Comparison of ENCODE assay signal across 8 mouse cellular contexts in the genomic region with DNA sequence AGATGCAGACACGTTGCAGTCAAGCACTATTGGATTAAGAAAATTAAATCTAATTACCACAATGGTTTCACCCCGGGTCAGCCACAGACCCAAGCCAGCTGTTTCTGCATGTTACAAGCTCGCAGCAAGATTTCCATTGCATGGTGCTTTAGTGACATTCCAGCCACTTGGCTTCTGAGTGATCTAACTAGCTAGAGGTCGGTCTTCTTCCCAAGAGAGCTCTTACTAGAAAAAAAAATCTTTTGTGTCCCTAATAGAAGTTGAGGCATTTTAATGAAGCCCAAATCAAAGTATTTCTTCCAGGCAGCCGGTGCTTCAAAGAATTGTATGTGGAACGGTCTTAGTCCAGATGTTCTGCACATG. TPM values are rescaled to one million over a fixed set of nuclear protein-coding genes. Genes with fewer than 3 reads are reported as not detected.
DNase-seq lines count a peak whose midpoint lies in the region; ATAC-seq lines count a peak whose summit lies in the region.
"Had no signal": no experiment of that assay in that cellular context is flagged by ENCODE, and none has a peak within 500 bp of the region (broad histone marks: within the 10 kb centered on the region; RNA-seq: fewer than 3 reads in every experiment).

No protein-coding gene starts in this region.

- H3K36me3 ChIP-seq in embryonic facial prominence, embryonic 10.5 days (replicated peaks): no peaks in the 10 kb centered on the region
- H3K36me3 ChIP-seq in hindbrain, embryonic 16.5 days (ENCODE audit: control insufficient read depth, insufficient read depth, low read length): no peaks in the 10 kb centered on the region
- no peaks in the 10 kb centered on the region for H3K36me3 ChIP-seq in midbrain, embryonic 12.5 days
- H3K36me3 ChIP-seq: liver, embryonic 15.5 days had no signal

- WGBS in embryonic facial prominence, embryonic 10.5 days: 8% methylated on average over 6 of the region's 6 CpGs
- 7% methylated on average over 6 of the region's 6 CpGs for WGBS in hindbrain, embryonic 16.5 days
- 5% methylated on average over 6 of the region's 6 CpGs for WGBS in midbrain, embryonic 12.5 days

- H3K27me3 ChIP-seq in embryonic facial prominence, embryonic 10.5 days (replicated peaks; ENCODE audit: low read depth, poor library complexity, severe bottlenecking): peaks cover 33% of the 10 kb centered on the region
- H3K27me3 ChIP-seq in hindbrain, embryonic 16.5 days (replicated peaks; ENCODE audit: control insufficient read depth, insufficient read depth, low read length): no peaks in the 10 kb centered on the region
- H3K27me3 ChIP-seq in midbrain, embryonic 12.5 days: peaks cover 22% of the 10 kb centered on the region

- H3K9me3 ChIP-seq in embryonic facial prominence, embryonic 10.5 days: no peaks in the 10 kb centered on the region
- H3K9me3 ChIP-seq in hindbrain, embryonic 16.5 days (ENCODE audit: control insufficient read depth, low read length): no peaks in the 10 kb centered on the region
- no peaks in the 10 kb centered on the region for H3K9me3 ChIP-seq in midbrain, embryonic 12.5 days
- H3K9me3 ChIP-seq: liver, embryonic 15.5 days had no signal

- DNase-seq in MN1 (ENCODE audit: low spot score): peak; percentile 77
- DNase-seq in embryonic facial prominence, embryonic 10.5 days (ENCODE audit: low spot score): peak; percentile 52
- DNase-seq in spleen, postnatal 36 days (ENCODE audit: low spot score in 2 of 2): no peak
- no peak for DNase-seq in thymus, postnatal 0 days (ENCODE audit: low spot score)
- no peak for DNase-seq in cerebellum, postnatal 36 days

- peak overlapping the region; percentile 76 for H3K4me3 ChIP-seq in embryonic facial prominence, embryonic 10.5 days
- H3K4me3 ChIP-seq in hindbrain, embryonic 16.5 days (ENCODE audit: low read length): peak overlapping the region; percentile 78
- H3K4me3 ChIP-seq in midbrain, embryonic 12.5 days: peak overlapping the region; percentile 68; the same call in 1 of the 2 replicates
- H3K4me3 ChIP-seq: liver, embryonic 15.5 days had no signal

- H3K4me2 ChIP-seq in hindbrain, embryonic 16.5 days (ENCODE audit: low read length): peak overlapping the region; percentile 92
- peak overlapping the region; percentile 82 for H3K4me2 ChIP-seq in midbrain, embryonic 12.5 days (replicated peaks)

- H3K9ac ChIP-seq in hindbrain, embryonic 16.5 days (ENCODE audit: low read depth, low read length): peak overlapping the region; percentile 77; the same call in 1 of the 2 replicates
- no peak overlapping the region for H3K9ac ChIP-seq in midbrain, embryonic 12.5 days (replicated peaks)
- H3K9ac ChIP-seq: liver, embryonic 15.5 days had no signal

- H3K4me1 ChIP-seq in embryonic facial prominence, embryonic 10.5 days: peaks cover 38% of the 10 kb centered on the region
- peaks cover 6% of the 10 kb centered on the region; the same call in 1 of the 2 replicates for H3K4me1 ChIP-seq in hindbrain, embryonic 16.5 days (ENCODE audit: control insufficient read depth, insufficient read depth, low read depth, low read length)
- peaks cover 23% of the 10 kb centered on the region for H3K4me1 ChIP-seq in midbrain, embryonic 12.5 days
- H3K4me1 ChIP-seq: liver, embryonic 15.5 days had no signal

- peak overlapping the region; percentile 87; the same call in 1 of the 2 replicates for H3K27ac ChIP-seq in embryonic facial prominence, embryonic 10.5 days (replicated peaks)
- H3K27ac ChIP-seq in hindbrain, embryonic 16.5 days (ENCODE audit: low read depth, low read length): no peak overlapping the region
- no peak overlapping the region for H3K27ac ChIP-seq in midbrain, embryonic 12.5 days (replicated peaks)
- H3K27ac ChIP-seq: liver, embryonic 15.5 days had no signal

- ATAC-seq in hindbrain, embryonic 16.5 days: no peak
- no peak for ATAC-seq in midbrain, embryonic 12.5 days (ENCODE audit: low FRiP score, low read depth)

RNA-seq across cellular contexts. Expression of gene Cdh6, which starts 1.1 kb away (rescaled TPM):
- polyA plus RNA-seq in embryonic facial prominence, embryonic 10.5 days (2016; fragmentation: Nextera tagmentation; extraction: Ambion mirVana): 15.2 and 15.9 TPM in 2 replicates
- polyA plus RNA-seq in hindbrain, embryonic 16.5 days (2015; fragmentation: Nextera tagmentation; extraction: Ambion mirVana): 18.5 and 19.0 TPM in 2 replicates
- 7.0 and 9.4 TPM in 2 replicates for polyA plus RNA-seq in midbrain, embryonic 12.5 days (2016; fragmentation: Nextera tagmentation; extraction: Ambion mirVana)
- 0.16 and 0.18 TPM in 2 replicates for polyA plus RNA-seq in thymus, postnatal 0 days (2015; fragmentation: Nextera tagmentation; extraction: Ambion mirVana)

Comparison
In these comparisons a context has a peak if more than half of its experiments do, and no peak if none do; other contexts are left out.
1. DNase-seq: peak in MN1 (single experiment) and embryonic facial prominence, embryonic 10.5 days (single experiment); none in spleen, postnatal 36 days (0 of 2), thymus, postnatal 0 days (single experiment) and cerebellum, postnatal 36 days (0 of 2).
2. Peak in every context shown above with its lines, with median percentiles within 50 percentile points of each other: H3K4me3 ChIP-seq.